Mouse (Mus musculus) neural tube, embryonic 13.5 days (tissue): ENCODE results near the gene Zbtb1. TPM values are rescaled to one million over a fixed set of nuclear protein-coding genes. Genes with fewer than 3 reads are reported as not detected.

Experiments used
- ATAC-seq: fragments of 200-750 bp; cut with Nextera tagmentation; 2 replicates; pipeline ENCODE4 v1.8.0; 2017; ENCODE audit warnings: low read depth, mild to moderate bottlenecking, moderate TSS enrichment, moderate library complexity
- H3K27ac ChIP-seq: fragments of 300-500 bp; sonication (generic); replicated peaks from 2 replicates; pipeline ENCODE4 v1.5.1; 2015; ENCODE audit warnings: moderate library complexity, mild to moderate bottlenecking, inconsistent platforms
- H3K27me3 ChIP-seq: fragments of 300-500 bp; sonication (generic); 2 replicates; pipeline ENCODE4 v1.6.1; 2015; ENCODE audit warnings: mild to moderate bottlenecking, inconsistent platforms
- H3K36me3 ChIP-seq: fragments of 300-500 bp; sonication (generic); 2 replicates; pipeline ENCODE4 v1.6.1; 2015; ENCODE audit warnings: mild to moderate bottlenecking, inconsistent platforms
- H3K4me1 ChIP-seq: fragments of 300-500 bp; sonication (generic); replicated peaks from 2 replicates; pipeline ENCODE4 v1.6.1; 2015; ENCODE audit warnings: inconsistent platforms
- H3K4me2 ChIP-seq: fragments of 300-500 bp; sonication (generic); 2 replicates; pipeline ENCODE4 v1.6.1; 2015; ENCODE audit warnings: inconsistent platforms, mild to moderate bottlenecking, moderate library complexity
- H3K4me3 ChIP-seq: fragments of 300-500 bp; sonication (generic); 2 replicates; pipeline ENCODE4 v1.5.1; 2015; ENCODE audit warnings: mild to moderate bottlenecking, inconsistent platforms
- H3K9ac ChIP-seq: fragments of 300-500 bp; sonication (generic); 2 replicates; pipeline ENCODE4 v1.6.1; 2015; ENCODE audit warnings: moderate library complexity, mild to moderate bottlenecking, inconsistent platforms
- H3K9me3 ChIP-seq: fragments of 300-500 bp; sonication (generic); 2 replicates; pipeline ENCODE4 v1.6.1; 2016; ENCODE audit warnings: inconsistent platforms
- WGBS: fragments of 180-500 bp; shearing (Covaris S2); methylation state at CpG from one replicate; pipeline ENCODE4 v1.1.7; 2015; 5-methylcytosine and 5-hydroxymethylcytosine counted together
- polyA plus RNA-seq: library from polyadenylated mRNA; unstranded; fragments of >200 nt; fragmentation: Nextera tagmentation; extraction: Ambion mirVana; gene quantifications from 2 replicates; pipeline ENCODE4 v1.2.1, GENCODE M21; 2015

Zbtb1 gene
- polyA plus RNA-seq, 1 experiment from 2014 or later: 4.7 TPM

DNA sequence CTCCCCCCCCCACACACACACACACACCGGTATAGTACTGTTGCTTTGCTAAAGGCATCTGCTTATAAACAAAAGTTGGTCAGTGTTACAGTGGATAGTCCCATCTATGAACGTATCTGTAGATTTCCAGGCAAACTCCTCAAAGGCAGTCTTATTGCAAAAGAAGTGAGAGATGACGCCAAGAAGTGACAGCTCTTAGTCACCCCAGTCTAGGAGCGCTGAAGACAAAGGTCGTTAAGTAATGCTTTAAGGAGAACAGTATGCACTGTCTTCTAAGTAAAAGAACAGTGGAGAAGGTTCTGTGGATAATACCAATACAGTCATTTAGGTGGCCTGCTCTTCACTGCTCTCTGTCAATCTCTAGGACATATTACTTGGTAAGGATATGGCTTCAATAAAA lies 22.9 kb downstream of the Zbtb1 start:
- Histone ChIP-seq H3K4me2 (no peak overlapping the region), H3K4me1 (no peaks in the 10 kb centered on the region), H3K27me3 (no peaks in the 10 kb centered on the region), H3K9ac (no peak overlapping the region), H3K9me3 (no peaks in the 10 kb centered on the region), H3K36me3 (no peaks in the 10 kb centered on the region), H3K4me3 (no peak overlapping the region), H3K27ac (no peak overlapping the region)
- no peak for ATAC-seq
- 84% methylated on average over 5 of the region's 5 CpGs for WGBS

DNA sequence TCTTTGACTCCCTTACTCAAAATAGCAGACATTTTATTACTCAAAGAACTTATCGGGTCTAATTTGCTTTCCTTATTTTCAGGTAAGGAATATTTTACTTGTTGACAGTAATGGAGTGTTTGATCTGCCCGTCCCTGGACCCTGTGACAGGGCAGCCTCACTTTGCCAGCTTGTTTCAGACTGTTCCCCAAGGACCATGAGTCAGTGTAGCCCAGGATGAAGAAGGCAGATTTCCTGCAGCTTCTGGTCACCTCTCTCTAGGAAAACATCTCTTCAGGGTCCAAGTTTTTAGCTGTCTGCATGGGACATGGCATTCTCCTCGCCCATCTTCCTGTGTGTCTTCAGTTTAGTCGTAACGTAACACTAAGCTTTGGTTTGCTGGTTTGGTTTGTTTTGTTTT lies 27.2 kb downstream of the Zbtb1 start:
- Histone ChIP-seq H3K9ac (no peak overlapping the region), H3K27me3 (peaks cover 9% of the 10 kb centered on the region), H3K27ac (no peak overlapping the region), H3K9me3 (no peaks in the 10 kb centered on the region), H3K4me2 (no peak overlapping the region), H3K4me1 (no peaks in the 10 kb centered on the region), H3K36me3 (no peaks in the 10 kb centered on the region), H3K4me3 (no peak overlapping the region)
- ATAC-seq: no peak
- 84% methylated on average over 5 of the region's 5 CpGs for WGBS

- 58% methylated on average over 3 of the region's 3 CpGs for WGBS
- Histone ChIP-seq H3K4me3 (no peak overlapping the region), H3K27me3 (peaks cover 42% of the 10 kb centered on the region), H3K27ac (no peak overlapping the region), H3K9me3 (no peaks in the 10 kb centered on the region), H3K36me3 (no peaks in the 10 kb centered on the region), H3K4me2 (no peak overlapping the region), H3K4me1 (peaks cover 27% of the 10 kb centered on the region), H3K9ac (no peak overlapping the region)
- ATAC-seq: no peak
Measured at GRCm38 (mm10) chr12:76401674-76402073, 31.6 kb downstream of the Zbtb1 start.

DNA sequence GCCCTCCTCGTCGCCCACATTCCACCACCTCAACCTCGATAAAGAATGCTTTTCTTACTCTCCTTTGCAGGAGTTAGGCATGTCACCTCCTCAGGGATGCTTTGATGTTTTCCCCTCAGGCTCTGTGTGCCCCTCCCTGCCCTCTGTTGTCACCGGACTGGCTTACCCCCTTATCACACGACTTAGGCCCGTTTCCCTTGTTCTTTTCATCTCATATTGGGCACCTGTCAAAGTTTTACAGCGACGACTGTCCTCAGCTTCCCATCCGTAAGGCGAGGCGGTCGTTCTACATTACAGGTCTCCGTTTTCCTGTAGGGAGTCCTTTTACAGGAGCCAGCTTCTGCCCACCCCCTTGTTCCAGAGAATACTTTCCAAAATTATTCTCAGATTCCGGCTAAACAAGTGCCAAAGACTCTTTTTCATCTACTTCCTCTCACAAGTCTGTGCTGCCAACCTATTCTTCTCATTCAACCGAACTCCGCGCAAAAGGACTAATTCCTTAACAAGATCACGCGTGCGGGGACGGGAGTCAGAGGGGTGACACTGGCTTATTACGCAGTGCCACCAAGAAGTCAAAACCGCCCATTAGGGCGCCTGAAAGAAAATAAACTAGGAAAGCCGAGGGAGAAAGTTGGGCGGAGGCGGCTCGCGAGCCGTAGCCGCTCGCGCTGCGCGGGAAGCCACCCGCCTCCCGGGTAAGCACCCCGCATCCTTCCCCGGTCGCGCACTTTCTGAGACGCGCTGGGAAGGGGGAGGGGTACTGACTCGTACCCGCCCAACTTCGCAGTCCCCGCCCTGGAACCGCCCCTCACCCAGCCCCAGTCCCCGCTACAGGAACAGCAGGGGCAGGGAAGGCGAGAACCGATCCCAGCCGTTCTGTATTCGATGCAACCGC lies 33.2 kb downstream of the Zbtb1 start:
- Histone ChIP-seq H3K4me2 (peak overlapping the region; percentile 77), H3K9ac (peak overlapping the region; percentile 71), H3K4me1 (peaks cover 27% of the 10 kb centered on the region), H3K9me3 (no peaks in the 10 kb centered on the region), H3K4me3 (peak overlapping the region; percentile 57), H3K27ac (peak overlapping the region; percentile 87), H3K27me3 (peaks cover 56% of the 10 kb centered on the region), H3K36me3 (no peaks in the 10 kb centered on the region)
- WGBS: under 1% methylated on average over 54 of the region's 54 CpGs
- ATAC-seq: peak; percentile 94

GRCm38 (mm10) chr12:76403886-76404537 lies 33.9 kb downstream of the Zbtb1 start, which contains the start of gene Hspa2:
TSS of gene Hspa2 (plus strand) at chr12:76404176.
- WGBS: under 1% methylated on average over 53 of the region's 54 CpGs
- peak within 1 kb of the TSS; percentile 57 for H3K4me3 ChIP-seq
- H3K4me2 ChIP-seq: peak within 1 kb of the TSS; percentile 77
- H3K9me3 ChIP-seq: no peaks in the 10 kb centered on the region
- H3K9ac ChIP-seq: peak within 1 kb of the TSS; percentile 71
- no peaks in the 10 kb centered on the region for H3K36me3 ChIP-seq
- ATAC-seq: peak; percentile 98
- H3K27ac ChIP-seq: peak within 1 kb of the TSS; percentile 87
- H3K27me3 ChIP-seq: peaks cover 62% of the 10 kb centered on the region
- peaks cover 27% of the 10 kb centered on the region for H3K4me1 ChIP-seq

DNA sequence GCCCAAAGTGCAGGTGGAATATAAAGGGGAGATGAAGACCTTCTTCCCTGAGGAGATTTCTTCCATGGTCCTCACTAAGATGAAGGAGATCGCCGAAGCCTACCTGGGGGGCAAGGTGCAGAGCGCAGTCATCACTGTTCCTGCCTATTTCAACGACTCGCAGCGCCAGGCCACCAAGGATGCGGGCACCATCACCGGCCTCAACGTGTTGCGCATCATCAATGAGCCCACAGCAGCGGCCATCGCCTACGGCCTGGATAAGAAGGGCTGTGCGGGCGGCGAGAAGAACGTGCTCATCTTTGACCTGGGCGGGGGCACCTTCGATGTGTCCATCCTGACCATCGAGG lies 34.7 kb downstream of the Zbtb1 start:
- no peaks in the 10 kb centered on the region for H3K9me3 ChIP-seq
- H3K27me3 ChIP-seq: peaks cover 62% of the 10 kb centered on the region
- H3K9ac ChIP-seq: 0 out of 2 replicates have a peak overlapping the region, but pooled peaks have one; percentile 45
- H3K4me3 ChIP-seq: peak overlapping the region; percentile 57
- H3K36me3 ChIP-seq: no peaks in the 10 kb centered on the region
- peak overlapping the region; percentile 77 for H3K4me2 ChIP-seq
- H3K27ac ChIP-seq: no peak overlapping the region
- peaks cover 27% of the 10 kb centered on the region for H3K4me1 ChIP-seq
- ATAC-seq: 0 out of 2 replicates have a peak, but pooled peaks have one; percentile 0
- 8% methylated on average over 20 of the region's 20 CpGs for WGBS

DNA sequence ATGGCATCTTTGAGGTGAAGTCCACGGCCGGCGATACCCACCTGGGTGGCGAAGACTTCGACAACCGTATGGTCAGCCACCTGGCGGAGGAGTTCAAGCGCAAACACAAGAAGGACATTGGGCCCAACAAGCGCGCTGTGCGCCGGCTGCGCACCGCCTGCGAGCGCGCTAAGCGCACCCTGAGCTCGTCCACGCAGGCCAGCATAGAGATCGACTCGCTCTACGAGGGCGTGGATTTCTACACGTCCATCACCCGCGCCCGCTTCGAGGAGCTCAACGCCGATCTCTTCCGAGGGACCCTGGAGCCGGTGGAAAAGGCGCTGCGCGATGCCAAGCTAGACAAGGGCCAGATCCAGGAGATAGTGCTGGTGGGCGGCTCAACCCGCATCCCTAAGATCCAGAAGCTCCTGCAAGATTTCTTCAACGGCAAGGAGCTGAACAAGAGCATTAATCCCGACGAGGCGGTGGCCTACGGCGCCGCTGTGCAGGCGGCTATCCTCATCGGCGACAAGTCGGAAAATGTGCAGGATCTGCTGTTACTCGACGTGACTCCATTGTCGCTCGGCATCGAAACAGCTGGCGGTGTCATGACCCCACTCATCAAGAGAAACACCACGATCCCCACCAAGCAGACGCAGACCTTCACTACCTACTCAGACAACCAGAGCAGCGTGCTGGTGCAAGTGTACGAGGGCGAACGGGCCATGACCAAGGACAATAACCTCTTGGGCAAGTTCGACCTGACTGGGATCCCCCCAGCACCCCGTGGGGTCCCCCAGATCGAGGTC lies 35.3 kb downstream of the Zbtb1 start:
- Histone ChIP-seq H3K9ac (no peak overlapping the region), H3K4me1 (peaks cover 27% of the 10 kb centered on the region), H3K4me3 (peak overlapping the region; percentile 57), H3K27ac (no peak overlapping the region), H3K9me3 (no peaks in the 10 kb centered on the region), H3K36me3 (no peaks in the 10 kb centered on the region), H3K27me3 (peaks cover 62% of the 10 kb centered on the region), H3K4me2 (peak overlapping the region; percentile 77)
- no peak for ATAC-seq
- WGBS: 4% methylated on average over 64 of the region's 64 CpGs

- no peak overlapping the region for H3K9ac ChIP-seq
- peaks cover 27% of the 10 kb centered on the region for H3K4me1 ChIP-seq
- no peak overlapping the region for H3K27ac ChIP-seq
- no peaks in the 10 kb centered on the region for H3K9me3 ChIP-seq
- H3K36me3 ChIP-seq: no peaks in the 10 kb centered on the region
- ATAC-seq: no peak
- H3K4me2 ChIP-seq: peak overlapping the region; percentile 77
- H3K27me3 ChIP-seq: peaks cover 62% of the 10 kb centered on the region
- H3K4me3 ChIP-seq: peak overlapping the region; percentile 57
- WGBS: 4% methylated on average over 23 of the region's 23 CpGs
Measured at GRCm38 (mm10) chr12:76405971-76406370, 35.9 kb downstream of the Zbtb1 start.

DNA sequence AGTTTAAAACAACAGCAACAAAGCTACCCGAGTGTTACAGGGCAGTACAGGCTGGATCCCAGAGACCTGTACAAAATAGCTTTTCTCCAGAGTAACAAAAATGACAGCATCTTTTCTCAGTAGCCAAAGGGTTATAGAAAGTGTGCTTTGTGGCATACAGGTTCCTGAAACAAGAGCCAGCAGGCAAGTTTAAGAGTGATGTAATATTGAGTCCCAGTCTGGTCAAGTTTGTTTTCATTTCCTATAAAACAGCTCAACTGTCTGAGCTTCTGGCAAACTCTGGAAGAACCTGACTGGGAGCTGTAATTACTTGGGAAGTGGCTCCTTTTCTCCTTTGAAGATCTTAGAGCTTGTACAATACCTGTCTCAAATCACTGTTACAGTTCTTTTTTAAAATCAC lies 37.1 kb downstream of the Zbtb1 start:
- Histone ChIP-seq H3K4me3 (no peak overlapping the region), H3K27ac (no peak overlapping the region), H3K4me2 (no peak overlapping the region), H3K9ac (no peak overlapping the region), H3K36me3 (no peaks in the 10 kb centered on the region), H3K4me1 (peaks cover 27% of the 10 kb centered on the region), H3K27me3 (peaks cover 54% of the 10 kb centered on the region), H3K9me3 (no peaks in the 10 kb centered on the region)
- WGBS: 30% methylated on average over 1 of the region's 1 CpGs
- ATAC-seq: no peak

DNA sequence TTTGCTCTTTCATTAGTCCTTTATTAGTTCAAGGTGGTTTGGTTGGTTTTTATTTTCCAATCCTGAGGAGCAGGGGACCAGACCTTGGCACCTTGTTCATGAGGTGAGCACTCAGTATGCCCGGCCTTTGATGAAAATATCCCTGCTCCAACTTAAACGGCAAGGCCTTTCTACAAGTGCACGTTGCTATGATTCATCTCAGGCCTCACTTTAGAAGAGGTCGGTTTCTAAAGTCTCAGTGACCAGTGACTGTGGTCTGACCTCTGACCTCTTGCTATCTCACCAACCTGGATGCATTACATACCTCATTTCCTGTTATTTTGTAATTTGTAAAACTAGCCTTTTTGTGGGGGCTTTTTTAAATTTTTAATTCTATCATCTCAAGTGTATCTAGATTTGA lies 39.1 kb downstream of the Zbtb1 start:
- Histone ChIP-seq H3K27ac (no peak overlapping the region), H3K9ac (no peak overlapping the region), H3K4me2 (no peak overlapping the region), H3K4me1 (peaks cover 21% of the 10 kb centered on the region), H3K4me3 (no peak overlapping the region), H3K9me3 (no peaks in the 10 kb centered on the region), H3K36me3 (no peaks in the 10 kb centered on the region), H3K27me3 (peaks cover 44% of the 10 kb centered on the region)
- whole genome bisulfite sequencing: 72% methylated on average over 4 of the region's 4 CpGs
- ATAC-seq: no peak

GRCm38 (mm10) chr12:76415383-76416010 lies 45.4 kb downstream of the Zbtb1 start:
- Histone ChIP-seq H3K4me1 (peaks cover 7% of the 10 kb centered on the region; the same call in 1 of the 2 replicates), H3K4me2 (no peak overlapping the region), H3K36me3 (no peaks in the 10 kb centered on the region), H3K27me3 (peaks cover 26% of the 10 kb centered on the region), H3K27ac (no peak overlapping the region), H3K9ac (no peak overlapping the region), H3K9me3 (no peaks in the 10 kb centered on the region), H3K4me3 (no peak overlapping the region)
- 88% methylated on average over 12 of the region's 12 CpGs for WGBS
- ATAC-seq: no peak
